Mouse (Mus musculus) limb, embryonic 14.5 days (tissue): ENCODE measurements around the gene Elovl1. TPM values are rescaled to one million over a fixed set of nuclear protein-coding genes. Genes with fewer than 3 reads are reported as not detected.

Source experiments
- ATAC-seq: fragments of 200-750 bp; cut with Nextera tagmentation; 2 replicates; pipeline ENCODE4 v1.8.0; 2017; ENCODE audit warnings: low read depth, moderate number of reproducible peaks, moderate TSS enrichment; ENCODE audit not compliant: low FRiP score
- DNase-seq: peaks from one replicate; pipeline ENCODE4 v3.0.0-alpha.2; 2015; ENCODE audit warnings: low spot score
- H3K27ac ChIP-seq: fragments of 300-500 bp; sonication (generic); replicated peaks from 2 replicates; pipeline ENCODE4 v1.5.1; 2014; ENCODE audit warnings: low read depth, mild to moderate bottlenecking, low read length, moderate library complexity, mixed read lengths
- H3K27me3 ChIP-seq: fragments of 300-500 bp; sonication (generic); 2 replicates; pipeline ENCODE4 v1.6.1; 2014; ENCODE audit warnings: low read length, mixed read lengths; ENCODE audit not compliant: control insufficient read depth, insufficient read depth
- H3K36me3 ChIP-seq: fragments of 300-500 bp; sonication (generic); 2 replicates; pipeline ENCODE4 v1.6.1; 2014; ENCODE audit warnings: mild to moderate bottlenecking, low read length, moderate library complexity, mixed read lengths; ENCODE audit not compliant: control insufficient read depth, insufficient read depth
- H3K4me1 ChIP-seq: fragments of 300-500 bp; sonication (generic); 2 replicates; pipeline ENCODE4 v1.6.1; 2014; ENCODE audit warnings: antibody characterized with exemption, low read length, mixed read lengths; ENCODE audit not compliant: control insufficient read depth, insufficient read depth
- H3K4me2 ChIP-seq: fragments of 300-500 bp; sonication (generic); replicated peaks from 2 replicates; pipeline ENCODE4 v1.6.1; 2014; ENCODE audit warnings: low read depth, mild to moderate bottlenecking, low read length, moderate library complexity; ENCODE audit not compliant: severe bottlenecking
- H3K4me3 ChIP-seq: fragments of 300-500 bp; sonication (generic); replicated peaks from 2 replicates; pipeline ENCODE4 v1.5.1; 2014; ENCODE audit warnings: low read length
- H3K9ac ChIP-seq: fragments of 300-500 bp; sonication (generic); 2 replicates; pipeline ENCODE4 v1.6.1; 2014; ENCODE audit warnings: mild to moderate bottlenecking, low read depth, low read length, moderate library complexity; ENCODE audit not compliant: severe bottlenecking
- H3K9me3 ChIP-seq: fragments of 300-500 bp; sonication (generic); 2 replicates; pipeline ENCODE4 v1.6.1; 2016; ENCODE audit warnings: low read length; ENCODE audit not compliant: control insufficient read depth
- POLR2A ChIP-seq: fragments of 200-500 bp; IDR thresholded peaks from 2 replicates; pipeline ENCODE4 v1.8.0; 2012; ENCODE audit warnings: inconsistent platforms, mild to moderate bottlenecking, moderate library complexity, borderline replicate concordance; ENCODE audit not compliant: insufficient read depth, insufficient read length; ENCODE audit errors: extremely low read depth
- WGBS: fragments of 180-500 bp; shearing (Covaris S2); extraction: QIAGEN DNeasy Blood & Tissue Kit; methylation state at CpG from one replicate; pipeline ENCODE4 v1.1.7; 2014; 5-methylcytosine and 5-hydroxymethylcytosine counted together
- polyA plus RNA-seq, 2 experiments: library from polyadenylated mRNA; depleted of rRNA in 1 of 2; stranded (reverse) in 1 of 2; unstranded in 1 of 2; fragments of >200 nt; fragmentation: Nextera tagmentation in 1 of 2; extraction: Ambion mirVana in 1 of 2; gene quantifications; 2 replicates each; pipeline versions ENCODE4 v1.2.1 to v1.2.3; 2012 to 2014

Elovl1 gene
- polyA plus RNA-seq, 2 experiments = 135 to 147 TPM

DNA sequence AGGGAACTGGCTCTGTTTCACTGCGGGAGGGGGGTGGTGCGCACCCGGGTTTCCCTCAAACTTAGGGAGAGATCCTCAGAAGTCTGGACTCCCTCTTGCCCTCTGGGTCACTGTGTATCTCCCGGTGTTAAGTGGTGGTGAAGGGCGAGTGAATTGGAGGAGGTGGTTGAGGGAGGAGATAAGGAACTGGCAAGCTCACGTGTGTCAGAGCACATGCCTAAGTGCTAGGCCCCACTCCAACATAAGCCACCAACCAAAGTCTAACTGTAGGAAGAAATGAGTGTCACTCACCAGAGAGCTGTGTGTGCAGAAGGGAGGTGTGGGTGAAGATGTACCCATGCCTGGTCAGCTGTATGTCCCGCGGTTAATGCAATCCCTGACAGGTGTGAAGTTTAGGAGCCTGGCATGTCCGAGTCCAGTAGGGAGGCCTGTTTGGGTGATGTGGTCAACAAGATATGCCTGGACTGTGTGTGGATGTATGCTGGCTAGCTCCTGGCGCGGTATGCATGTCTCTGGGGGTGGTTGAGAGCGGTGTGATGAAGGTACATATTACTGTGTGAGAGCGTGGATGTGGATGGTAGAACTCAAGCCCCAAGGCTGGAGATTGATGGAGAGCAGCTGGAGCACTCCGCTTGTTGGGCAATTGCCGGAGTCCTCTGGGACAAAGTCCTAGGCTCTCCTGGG is 780 bp downstream of the Elovl1 start:
- Histone ChIP-seq H3K9ac (peak overlapping the region; percentile 69; the same call in 1 of the 2 replicates), H3K27ac (0 out of 2 replicates have a peak overlapping the region, but pooled peaks have one; percentile 2), H3K9me3 (no peaks in the 10 kb centered on the region), H3K36me3 (peaks cover 33% of the 10 kb centered on the region), H3K4me3 (peak overlapping the region; percentile 66), H3K27me3 (no peaks in the 10 kb centered on the region), H3K4me1 (peaks cover 21% of the 10 kb centered on the region), H3K4me2 (peak overlapping the region; percentile 90)
- ATAC-seq (no peak), DNase-seq (no peak)
- WGBS = 30% methylated on average over 15 of the region's 15 CpGs
- no peak for TF ChIP-seq POLR2A

DNA sequence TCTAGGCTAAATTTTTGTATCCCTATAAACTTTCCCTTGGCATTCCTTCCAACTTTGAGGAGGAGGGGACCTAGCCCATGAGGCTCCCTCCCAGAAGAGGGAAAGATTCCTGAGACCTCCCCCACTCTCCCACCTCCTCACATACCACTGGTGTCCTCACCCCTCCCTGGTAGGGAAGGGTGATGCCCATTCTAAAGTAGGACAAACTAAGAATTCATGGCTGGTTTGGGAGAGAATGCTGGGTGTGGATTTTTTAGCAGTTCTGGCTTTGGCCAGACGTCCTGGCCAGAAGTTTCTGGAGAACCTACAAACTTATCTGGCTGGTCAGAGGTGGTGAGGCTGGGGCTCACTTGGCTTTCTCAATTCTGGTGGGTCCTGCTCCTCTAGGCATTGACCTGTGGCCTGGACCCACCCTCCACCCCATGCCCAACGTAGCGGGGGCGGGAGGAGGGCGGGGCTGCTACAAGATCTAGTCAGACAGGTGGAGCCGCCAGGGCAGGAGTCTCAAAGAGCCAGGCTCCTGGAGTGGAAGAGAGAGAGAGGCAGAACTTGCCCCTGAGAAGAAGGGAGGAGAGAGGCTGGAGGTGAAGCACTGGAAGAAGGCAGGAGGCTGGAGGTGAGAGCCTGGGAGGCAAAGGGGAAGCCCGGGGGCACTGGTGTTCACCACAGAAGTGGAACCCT is 1.5 kb downstream of the Elovl1 start:
- Histone ChIP-seq H3K27ac (no peak overlapping the region), H3K4me3 (peak overlapping the region; percentile 66), H3K4me2 (peak overlapping the region; percentile 90), H3K4me1 (peaks cover 21% of the 10 kb centered on the region), H3K9me3 (no peaks in the 10 kb centered on the region), H3K36me3 (peaks cover 40% of the 10 kb centered on the region), H3K27me3 (no peaks in the 10 kb centered on the region), H3K9ac (no peak overlapping the region)
- WGBS = 44% methylated on average over 7 of the region's 7 CpGs
- no peak for DNase-seq
- no peak for ATAC-seq
- no peak for TF ChIP-seq POLR2A

DNA sequence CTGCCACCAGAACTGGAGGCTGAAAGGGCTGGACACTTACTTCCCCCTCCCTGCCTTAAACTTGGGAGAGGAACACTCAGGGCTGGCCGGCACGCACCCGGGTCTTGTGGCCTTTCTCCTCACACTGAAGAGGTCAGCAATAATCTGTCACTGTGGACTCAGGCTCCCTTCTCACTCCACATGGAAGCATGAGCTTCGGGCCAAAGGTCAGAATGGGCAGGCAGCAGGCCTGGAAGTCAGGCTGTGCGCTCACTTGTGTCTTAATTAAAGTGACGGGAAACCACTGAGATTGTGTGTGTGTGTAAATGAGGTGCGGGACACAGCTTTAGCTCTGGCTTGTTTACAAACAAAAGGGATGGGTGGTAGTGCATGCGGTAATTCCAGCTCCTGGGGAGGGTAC is 4.4 kb downstream of the Elovl1 start:
- Histone ChIP-seq H3K27ac (no peak overlapping the region), H3K9ac (no peak overlapping the region), H3K9me3 (no peaks in the 10 kb centered on the region), H3K27me3 (no peaks in the 10 kb centered on the region), H3K4me3 (no peak overlapping the region), H3K4me2 (no peak overlapping the region), H3K4me1 (peaks cover 38% of the 10 kb centered on the region), H3K36me3 (peaks cover 50% of the 10 kb centered on the region)
- 72% methylated on average over 8 of the region's 8 CpGs for WGBS
- ATAC-seq (no peak), DNase-seq (no peak)
- TF ChIP-seq POLR2A = no peak

DNA sequence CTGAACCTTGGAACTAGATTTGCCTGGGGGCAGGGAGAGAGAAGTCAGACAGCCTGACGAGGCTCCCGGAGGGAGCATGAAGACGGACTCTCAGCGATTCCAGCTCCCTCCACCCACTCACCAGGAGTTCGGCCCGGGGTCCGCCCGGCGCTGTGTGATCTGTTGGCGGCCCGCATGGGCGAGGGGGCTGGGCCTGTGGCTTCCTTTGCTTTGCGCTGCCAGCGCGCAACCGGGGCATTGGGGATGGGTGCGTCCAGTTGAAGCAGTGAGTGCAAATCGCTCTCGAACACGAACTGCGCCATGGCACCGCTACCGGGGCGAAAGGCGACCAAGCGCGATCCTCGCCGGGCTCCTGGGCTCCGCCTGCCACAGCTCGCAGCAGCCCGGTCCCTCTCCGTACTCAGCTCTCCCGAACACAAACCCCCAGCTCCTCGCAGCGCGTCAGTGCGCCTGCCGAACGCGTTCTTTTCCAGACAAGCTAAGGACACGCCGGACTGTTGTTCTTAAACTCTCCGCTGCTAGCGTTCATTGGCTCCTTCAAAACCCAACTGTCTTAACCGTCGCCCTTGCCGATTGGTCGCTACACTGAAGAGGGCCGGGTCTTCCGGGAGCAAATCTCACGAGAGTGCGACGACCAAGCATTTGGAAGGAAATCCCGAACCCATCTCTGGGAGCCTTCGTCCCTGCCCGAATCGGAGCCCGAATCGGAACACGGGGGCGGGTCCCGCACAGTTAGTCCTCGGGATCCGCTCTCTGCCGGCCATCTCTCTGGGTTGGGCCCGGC is 9.1 kb downstream of the Elovl1 start, which contains the start of gene Cdc20:
Gene Cdc20, minus strand, starts transcription at position 533 of the 784 bp plus-strand sequence.
- TF ChIP-seq POLR2A = peak; percentile 52; the same call in 1 of the 2 replicates
- Histone ChIP-seq H3K4me1 (peaks cover 27% of the 10 kb centered on the region), H3K27me3 (no peaks in the 10 kb centered on the region), H3K9ac (peak within 1 kb of the TSS; percentile 80), H3K9me3 (no peaks in the 10 kb centered on the region), H3K4me3 (peak within 1 kb of the TSS; percentile 57), H3K36me3 (peaks cover 34% of the 10 kb centered on the region), H3K4me2 (peak within 1 kb of the TSS; percentile 96), H3K27ac (peak within 1 kb of the TSS; percentile 89)
- WGBS = under 1% methylated on average over 54 of the region's 67 CpGs
- DNase-seq (peak; percentile 97), ATAC-seq (peak; percentile 97)

DNA sequence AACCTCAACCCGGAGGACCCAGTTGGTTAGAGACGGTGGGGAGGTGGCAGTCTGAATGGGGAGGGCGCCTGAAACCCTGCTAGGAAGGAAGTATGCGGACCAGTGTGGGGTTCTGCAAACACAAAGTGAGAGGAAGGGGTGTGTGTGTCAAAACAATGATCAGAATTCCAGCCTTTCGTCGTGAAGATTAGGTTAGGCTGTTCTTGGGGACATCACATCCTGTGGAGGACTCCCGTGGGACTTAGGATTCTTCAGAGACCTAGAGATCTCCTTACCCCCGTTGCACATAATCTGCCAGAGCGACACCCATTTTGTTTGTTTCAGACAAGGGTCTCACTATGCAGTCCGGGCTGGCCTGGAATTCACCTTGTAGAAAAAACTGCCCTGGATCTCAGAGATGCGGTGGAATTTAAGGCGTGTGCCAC is 9.9 kb downstream of the Elovl1 start:
- Histone ChIP-seq H3K27ac (peak overlapping the region; percentile 89), H3K4me2 (peak overlapping the region; percentile 96), H3K27me3 (no peaks in the 10 kb centered on the region), H3K9me3 (no peaks in the 10 kb centered on the region), H3K4me3 (peak overlapping the region; percentile 57), H3K36me3 (peaks cover 26% of the 10 kb centered on the region), H3K4me1 (peaks cover 27% of the 10 kb centered on the region), H3K9ac (peak overlapping the region; percentile 80)
- 6% methylated on average over 12 of the region's 12 CpGs for WGBS
- DNase-seq (peak; percentile 44), ATAC-seq (no peak)
- no peak for TF ChIP-seq POLR2A
